ENCODE assay signal across 16 mouse cellular contexts in the genomic region with DNA sequence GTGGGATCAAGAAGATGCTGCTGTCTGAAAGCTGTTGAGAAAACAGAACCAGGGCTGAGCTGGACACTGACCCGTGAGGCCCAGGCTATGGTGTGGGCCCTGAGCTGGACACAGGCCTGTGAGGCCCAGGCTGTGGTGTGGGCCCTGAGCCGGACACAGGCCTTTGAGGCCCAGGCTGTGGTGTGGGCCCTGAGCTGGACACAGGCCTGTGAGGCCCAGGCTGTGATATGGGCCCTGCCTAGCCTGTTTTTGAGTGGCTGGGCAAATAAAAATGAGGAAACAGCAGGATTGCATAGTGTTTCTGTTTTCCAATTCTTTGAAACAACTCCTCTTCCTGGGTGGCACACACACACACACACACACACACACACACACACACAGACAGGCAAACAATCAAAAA. TPM values are rescaled to one million over a fixed set of nuclear protein-coding genes. Genes with fewer than 3 reads are reported as not detected.
DNase-seq lines count a peak whose midpoint lies in the region; ATAC-seq and TF ChIP-seq lines count a peak whose summit lies in the region.
"Had no signal": no experiment of that assay in that cellular context is flagged by ENCODE, and none has a peak within 500 bp of the region (broad histone marks: within the 10 kb centered on the region; RNA-seq: fewer than 3 reads in every experiment).

No protein-coding gene starts in this region.

- no peaks in the 10 kb centered on the region for H3K9me3 ChIP-seq in embryonic facial prominence, embryonic 13.5 days
- H3K9me3 ChIP-seq: forebrain, embryonic 15.5 days; kidney, embryonic 15.5 days had no signal

- ATAC-seq in embryonic facial prominence, embryonic 13.5 days (ENCODE audit: insufficient number of reproducible peaks, insufficient read depth, low FRiP score, low TSS enrichment, low read depth): no peak
- peak; percentile 30; the same call in 1 of the 2 replicates for ATAC-seq in megakaryocyte, adult 5-6 weeks (ENCODE audit: poor library complexity, severe bottlenecking)
- ATAC-seq: forebrain, embryonic 15.5 days; inflammation-experienced regulatory T-cells, adult 6 months had no signal

- DNase-seq in liver, adult 2 months (ENCODE audit: extremely low read depth, low read depth, low spot score): peak; percentile 63
- DNase-seq in liver: no peak
- no peak for DNase-seq in right cerebral cortex, postnatal 10 days (ENCODE audit: low spot score in 2 of 2)
- DNase-seq in retina, postnatal 1 day: no peak
- DNase-seq: adrenal gland, postnatal 10 days; cerebellum, postnatal 10 days; embryo, embryonic 11 days; heart, postnatal 36 days; right cerebral cortex, adult 18-20 months; thymus, adult 2 months had no signal

- peaks cover 29% of the 10 kb centered on the region for H3K4me1 ChIP-seq in liver, adult 2 months (ENCODE audit: control insufficient read depth, insufficient read depth, low read length)
- H3K4me1 ChIP-seq in bone marrow macrophage, adult 2 months (ENCODE audit: control insufficient read depth, insufficient read depth, low read length): peaks cover 30% of the 10 kb centered on the region
- H3K4me1 ChIP-seq in embryonic facial prominence, embryonic 13.5 days: peaks cover 28% of the 10 kb centered on the region

- H3K27ac ChIP-seq in liver, adult 2 months (replicated peaks; ENCODE audit: insufficient read depth, low read depth, low read length): peak overlapping the region; percentile 62
- peak overlapping the region; percentile 84 for H3K27ac ChIP-seq in bone marrow macrophage, adult 2 months (ENCODE audit: insufficient read depth, low read depth, low read length)
- 0 out of 2 replicates have a peak overlapping the region, but pooled peaks have one; percentile 11 for H3K27ac ChIP-seq in embryonic facial prominence, embryonic 13.5 days
- H3K27ac ChIP-seq: forebrain, embryonic 15.5 days had no signal

- H3K9ac ChIP-seq in liver, adult 2 months (ENCODE audit: low read depth, low read length): peak overlapping the region; percentile 48
- no peak overlapping the region for H3K9ac ChIP-seq in embryonic facial prominence, embryonic 13.5 days
- H3K9ac ChIP-seq: forebrain, embryonic 15.5 days; kidney, embryonic 15.5 days had no signal

- no peak for TF ChIP-seq CTCF in liver, adult 2 months (IDR thresholded peaks at IDR 0.05; ENCODE audit: low read depth, low read length)
- TF ChIP-seq CTCF in bone marrow macrophage, adult 2 months (IDR thresholded peaks at IDR 0.05; ENCODE audit: low read depth, low read length): no peak

- TF ChIP-seq POLR2A in liver, adult 2 months (IDR thresholded peaks at IDR 0.05; ENCODE audit: extremely low read depth, insufficient read depth, low read length): no peak
- TF ChIP-seq POLR2A in bone marrow macrophage, adult 2 months (IDR thresholded peaks at IDR 0.05; ENCODE audit: borderline replicate concordance, low read depth, low read length): no peak

- no peaks in the 10 kb centered on the region for H3K27me3 ChIP-seq in liver, adult 2 months (ENCODE audit: control insufficient read depth, insufficient read depth, low read length)
- peaks cover 72% of the 10 kb centered on the region for H3K27me3 ChIP-seq in embryonic facial prominence, embryonic 13.5 days
- H3K27me3 ChIP-seq: forebrain, embryonic 15.5 days; kidney, embryonic 15.5 days had no signal

- H3K79me2 ChIP-seq in liver, adult 2 months (ENCODE audit: control insufficient read depth, insufficient read depth, low read length): peaks cover 16% of the 10 kb centered on the region

- WGBS in liver, adult 2 months: 27% methylated on average over 2 of the region's 2 CpGs
- WGBS in embryonic facial prominence, embryonic 13.5 days: 94% methylated on average over 2 of the region's 2 CpGs

- H3K4me2 ChIP-seq in embryonic facial prominence, embryonic 13.5 days: no peak overlapping the region
- H3K4me2 ChIP-seq: forebrain, embryonic 15.5 days; kidney, embryonic 15.5 days had no signal

- no peaks in the 10 kb centered on the region for H3K36me3 ChIP-seq in liver, adult 2 months (ENCODE audit: control insufficient read depth, insufficient read depth, low read length)
- H3K36me3 ChIP-seq in embryonic facial prominence, embryonic 13.5 days: no peaks in the 10 kb centered on the region
- H3K36me3 ChIP-seq: forebrain, embryonic 15.5 days; kidney, embryonic 15.5 days had no signal

- no peak overlapping the region for H3K4me3 ChIP-seq in liver, adult 2 months (ENCODE audit: insufficient read depth, low read depth, low read length)
- no peak overlapping the region for H3K4me3 ChIP-seq in bone marrow macrophage, adult 2 months (ENCODE audit: insufficient read depth, low read length)
- no peak overlapping the region for H3K4me3 ChIP-seq in embryonic facial prominence, embryonic 13.5 days
- H3K4me3 ChIP-seq: forebrain, embryonic 15.5 days; kidney, embryonic 15.5 days had no signal

RNA-seq across cellular contexts. Expression of gene Pkdcc, which starts 2.7 kb away (rescaled TPM):
- total RNA-seq in liver, adult 2 months (2014; rRNA removed): 16.1 and 25.6 TPM in 2 replicates
- polyA plus RNA-seq in liver, adult 2 months (2012; rRNA removed): 37.2 and 60.8 TPM in 2 replicates
- 3.8 and 4.7 TPM in 2 replicates for polyA plus RNA-seq in bone marrow macrophage, adult 2 months (2012; ENCODE audit: insufficient read depth, insufficient read length, missing spikeins)
- polyA plus RNA-seq in embryonic facial prominence, embryonic 13.5 days (2015; fragmentation: Nextera tagmentation; extraction: Ambion mirVana): 5.6 and 8.1 TPM in 2 replicates
- total RNA-seq in megakaryocyte, adult 5-6 weeks (2015): 2.3 and 4.8 TPM in 2 replicates
- 6.1 and 8.9 TPM in 2 replicates for total RNA-seq in megakaryocyte, adult 5-6 weeks (2017)

Comparison
In these comparisons a context has a peak if more than half of its experiments do, and no peak if none do; other contexts are left out.
1. H3K27ac ChIP-seq: peak in every context shown above with its lines; median percentile 84 in bone marrow macrophage, adult 2 months; 62 in liver, adult 2 months; 11 in embryonic facial prominence, embryonic 13.5 days.